Mouse (Mus musculus): ENCODE measurements at regions not wholly inside any gene's neighbourhood (a gene's known extent, or its start where the extent isn't known, plus 50 kb on each side); places are given as distances from the start of the nearest gene placed in this dataset.
A peak's percentile ranks its signal among the peaks of the same experiment; 100 is the strongest.

DNA sequence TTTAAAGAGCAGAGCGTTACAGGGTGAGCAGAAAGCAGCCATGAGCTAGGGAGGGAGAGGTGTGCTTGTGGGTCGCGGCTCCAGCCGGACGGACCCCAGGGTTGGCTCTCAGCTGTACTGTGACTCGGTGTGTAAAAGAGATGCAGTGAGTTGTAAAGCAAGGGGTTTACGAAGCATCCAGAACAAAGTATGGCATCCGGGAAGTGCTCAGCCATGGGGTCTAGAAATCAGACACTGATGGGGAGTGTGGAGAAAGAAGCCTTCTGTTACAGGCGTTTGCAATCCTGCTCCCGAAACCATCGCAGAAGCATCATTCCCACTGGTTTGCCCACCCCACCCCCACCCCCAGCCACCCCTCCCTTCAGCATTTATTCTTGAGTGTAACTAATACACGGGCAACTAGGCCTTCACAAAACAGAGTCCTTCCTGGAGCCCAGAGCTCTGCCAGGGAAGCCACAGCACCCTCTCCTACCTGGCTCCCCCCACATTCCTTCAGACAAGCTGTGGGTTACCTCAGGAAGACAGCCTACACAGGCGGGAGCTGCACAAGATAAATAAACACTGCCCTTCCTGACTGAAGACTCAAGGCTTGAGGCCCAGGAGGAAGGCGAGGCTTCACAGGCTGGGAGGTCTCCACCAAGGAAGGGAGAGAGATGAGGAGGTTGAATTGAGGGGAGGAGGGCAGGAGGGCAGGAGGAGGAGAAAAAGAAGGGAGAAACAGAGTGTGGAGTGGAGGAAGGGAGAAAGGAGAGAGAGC is 133.1 kb downstream of the Nufip1 start:
- no peak overlapping the region for H3K27ac ChIP-seq (ENCODE audit: low read length)
- TF ChIP-seq EP300 (IDR thresholded peaks at IDR 0.05) (no peak), CTCF (IDR thresholded peaks at IDR 0.05) (no peak)
- H3K4me2 ChIP-seq (replicated peaks; ENCODE audit: low read depth, low read length), result no peak overlapping the region
- no peaks in the 10 kb centered on the region; the same call in 1 of the 2 replicates for H3K4me1 ChIP-seq (ENCODE audit: insufficient read depth, low read depth, low read length)
- peak; percentile 26 for DNase-seq (ENCODE audit: low spot score)
- no peaks in the 10 kb centered on the region for H3K27me3 ChIP-seq (replicated peaks; ENCODE audit: insufficient read depth, low read length)
- WGBS, result 44% methylated on average over 14 of the region's 14 CpGs
- no peaks in the 10 kb centered on the region for H3K36me3 ChIP-seq (ENCODE audit: insufficient read depth, low read length)
- no peak overlapping the region for H3K4me3 ChIP-seq (ENCODE audit: low read depth, low read length)
- no peak; the same call in 1 of the 2 replicates for ATAC-seq
- H3K9me3 ChIP-seq (ENCODE audit: low read length), result no peaks in the 10 kb centered on the region
- H3K9ac ChIP-seq (replicated peaks; ENCODE audit: low read depth), result no peak overlapping the region

DNA sequence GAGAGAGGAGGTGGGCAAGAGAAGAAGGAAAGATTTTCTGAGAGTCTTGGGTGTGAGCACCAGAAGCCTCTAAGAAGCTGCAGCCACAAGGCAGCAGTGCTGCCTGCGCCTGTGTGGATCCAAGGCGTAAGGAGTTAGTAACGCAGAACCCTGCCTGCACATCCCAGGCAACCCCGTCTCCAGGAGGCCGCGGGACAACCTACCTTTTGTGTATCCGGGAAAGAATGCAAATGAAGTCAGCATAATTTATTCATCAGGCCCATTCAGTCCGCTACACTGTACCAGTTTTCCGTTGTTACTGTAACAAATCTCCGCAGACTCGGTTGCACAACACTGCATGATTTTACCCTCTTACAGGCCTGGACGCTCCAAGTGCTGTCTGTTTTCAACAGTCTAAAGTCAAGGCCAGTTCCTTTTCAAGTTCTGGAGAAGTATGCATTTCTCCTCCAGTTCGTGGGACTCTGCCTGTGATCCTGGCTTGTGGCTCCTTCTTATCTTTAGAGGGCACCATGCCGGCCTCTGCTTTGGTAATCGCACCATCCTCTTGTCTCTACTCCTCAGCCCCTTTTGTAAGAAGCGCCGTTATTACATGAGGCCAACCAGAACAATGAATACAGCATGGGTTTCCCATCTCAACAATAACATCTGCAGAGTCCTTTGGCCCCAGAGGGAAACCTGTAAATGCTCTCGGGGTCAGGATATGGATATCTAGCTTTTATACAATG is 133.8 kb downstream of the Nufip1 start:
- Histone ChIP-seq H3K9ac (replicated peaks; ENCODE audit: low read depth) (no peak overlapping the region), H3K27ac (ENCODE audit: low read length) (0 out of 2 replicates have a peak overlapping the region, but pooled peaks have one; percentile 6), H3K9me3 (ENCODE audit: low read length) (no peaks in the 10 kb centered on the region), H3K27me3 (replicated peaks; ENCODE audit: insufficient read depth, low read length) (no peaks in the 10 kb centered on the region), H3K4me2 (replicated peaks; ENCODE audit: low read depth, low read length) (no peak overlapping the region), H3K36me3 (ENCODE audit: insufficient read depth, low read length) (no peaks in the 10 kb centered on the region), H3K4me1 (ENCODE audit: insufficient read depth, low read depth, low read length) (no peaks in the 10 kb centered on the region; the same call in 1 of the 2 replicates), H3K4me3 (ENCODE audit: low read depth, low read length) (no peak overlapping the region)
- ATAC-seq (peak; percentile 30), DNase-seq (ENCODE audit: low spot score) (peak; percentile 34)
- TF ChIP-seq CTCF (IDR thresholded peaks at IDR 0.05) (no peak), EP300 (IDR thresholded peaks at IDR 0.05) (no peak)
- 35% methylated on average over 18 of the region's 18 CpGs for WGBS

DNA sequence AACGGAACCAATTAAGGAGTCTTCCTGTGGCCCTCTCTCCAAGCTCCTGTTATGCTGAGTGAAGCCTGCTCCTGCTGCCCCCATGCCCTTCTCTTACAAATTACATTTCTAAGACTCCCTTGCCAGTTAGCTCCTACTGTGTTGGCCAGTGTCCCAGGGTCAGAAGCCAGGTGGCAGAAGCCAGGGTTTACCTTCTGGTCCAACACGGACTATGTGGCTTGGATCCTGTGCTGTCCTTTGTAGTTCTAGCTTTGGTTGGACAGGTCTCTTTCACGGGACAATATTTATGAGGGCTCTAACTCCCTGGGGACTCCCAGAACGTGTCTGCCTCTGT is 134.3 kb downstream of the Nufip1 start:
- H3K4me3 ChIP-seq (ENCODE audit: low read depth, low read length), result no peak overlapping the region
- H3K4me1 ChIP-seq (ENCODE audit: insufficient read depth, low read depth, low read length), result no peaks in the 10 kb centered on the region; the same call in 1 of the 2 replicates
- TF ChIP-seq EP300 (IDR thresholded peaks at IDR 0.05), result no peak
- TF ChIP-seq CTCF (IDR thresholded peaks at IDR 0.05), result no peak
- H3K9ac ChIP-seq (replicated peaks; ENCODE audit: low read depth), result no peak overlapping the region
- no peaks in the 10 kb centered on the region for H3K27me3 ChIP-seq (replicated peaks; ENCODE audit: insufficient read depth, low read length)
- no peak for DNase-seq (ENCODE audit: low spot score)
- H3K4me2 ChIP-seq (replicated peaks; ENCODE audit: low read depth, low read length), result no peak overlapping the region
- H3K36me3 ChIP-seq (ENCODE audit: insufficient read depth, low read length), result no peaks in the 10 kb centered on the region
- ATAC-seq, result no peak
- H3K9me3 ChIP-seq (ENCODE audit: low read length), result no peaks in the 10 kb centered on the region
- H3K27ac ChIP-seq (ENCODE audit: low read length), result no peak overlapping the region
- WGBS, result 64% methylated on average over 4 of the region's 4 CpGs

DNA sequence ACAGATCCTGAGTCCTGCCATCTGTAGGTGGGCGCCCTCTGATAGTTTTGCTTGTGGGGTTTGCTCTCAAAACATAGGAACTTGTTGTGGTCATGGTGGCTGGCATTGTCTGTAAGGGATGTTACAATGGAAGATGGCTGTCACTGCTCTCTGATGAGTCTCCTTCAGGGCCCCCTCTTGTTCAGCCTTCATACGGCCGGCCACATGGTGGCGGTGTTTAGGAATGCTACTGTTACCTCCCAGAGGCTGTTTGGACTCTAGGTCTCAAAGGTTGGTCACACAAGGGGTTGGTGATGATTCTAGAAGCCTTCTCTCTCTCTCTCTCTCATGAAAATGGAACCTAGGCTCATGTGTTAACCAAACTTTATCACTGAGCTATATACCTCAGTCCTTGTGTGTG is 137.0 kb downstream of the Nufip1 start:
- no peaks in the 10 kb centered on the region for H3K36me3 ChIP-seq (ENCODE audit: insufficient read depth, low read length)
- no peaks in the 10 kb centered on the region for H3K27me3 ChIP-seq (replicated peaks; ENCODE audit: insufficient read depth, low read length)
- H3K9me3 ChIP-seq (ENCODE audit: low read length), result no peaks in the 10 kb centered on the region
- WGBS, result 79% methylated on average over 4 of the region's 4 CpGs
- ATAC-seq (no peak), DNase-seq (ENCODE audit: low spot score) (peak; percentile 35)
- H3K27ac ChIP-seq (ENCODE audit: low read length), result no peak overlapping the region
- H3K4me1 ChIP-seq (ENCODE audit: insufficient read depth, low read depth, low read length), result no peaks in the 10 kb centered on the region; the same call in 1 of the 2 replicates
- TF ChIP-seq EP300 (IDR thresholded peaks at IDR 0.05), result no peak
- TF ChIP-seq CTCF (IDR thresholded peaks at IDR 0.05), result peak; percentile 62
- no peak overlapping the region for H3K4me2 ChIP-seq (replicated peaks; ENCODE audit: low read depth, low read length)
- no peak overlapping the region for H3K4me3 ChIP-seq (ENCODE audit: low read depth, low read length)
- H3K9ac ChIP-seq (replicated peaks; ENCODE audit: low read depth), result no peak overlapping the region

DNA sequence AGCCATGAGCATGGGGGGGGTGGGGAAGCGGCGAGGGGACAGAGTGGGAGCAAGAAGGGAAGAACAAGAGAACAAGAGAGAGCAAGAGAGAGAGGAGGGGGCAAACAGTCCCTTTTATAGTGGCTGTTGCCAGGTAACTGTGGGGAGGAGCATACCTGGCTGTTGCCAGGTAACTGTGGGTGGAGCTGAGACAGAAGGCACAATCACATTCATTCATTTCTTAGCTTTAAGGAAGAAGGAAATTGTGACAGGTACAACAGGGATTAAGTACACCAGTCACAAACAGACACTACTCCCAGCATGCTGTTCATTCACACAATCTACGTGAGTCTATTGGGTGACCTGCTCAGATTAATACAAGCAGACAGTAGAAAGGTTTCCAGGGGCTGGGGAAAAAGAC is 143.2 kb downstream of the Nufip1 start:
- ATAC-seq, result no peak
- H3K4me1 ChIP-seq (ENCODE audit: insufficient read depth, low read depth, low read length), result 0 out of 2 replicates have a peak, but pooled peaks cover 7% of the 10 kb centered on the region
- DNase-seq (ENCODE audit: low spot score), result peak; percentile 42
- WGBS, result 70% methylated on average over 3 of the region's 3 CpGs
- no peak overlapping the region for H3K4me2 ChIP-seq (replicated peaks; ENCODE audit: low read depth, low read length)
- no peak overlapping the region for H3K27ac ChIP-seq (ENCODE audit: low read length)
- TF ChIP-seq EP300 (IDR thresholded peaks at IDR 0.05) (no peak), CTCF (IDR thresholded peaks at IDR 0.05) (no peak)
- H3K27me3 ChIP-seq (replicated peaks; ENCODE audit: insufficient read depth, low read length), result no peaks in the 10 kb centered on the region
- no peak overlapping the region for H3K9ac ChIP-seq (replicated peaks; ENCODE audit: low read depth)
- H3K9me3 ChIP-seq (ENCODE audit: low read length), result no peaks in the 10 kb centered on the region
- no peaks in the 10 kb centered on the region for H3K36me3 ChIP-seq (ENCODE audit: insufficient read depth, low read length)
- H3K4me3 ChIP-seq (ENCODE audit: low read depth, low read length), result no peak overlapping the region

GRCm38 (mm10) chr14:76254565-76255501 is 144.1 kb downstream of the Nufip1 start:
- no peak overlapping the region for H3K9ac ChIP-seq (replicated peaks; ENCODE audit: low read depth)
- H3K4me2 ChIP-seq (replicated peaks; ENCODE audit: low read depth, low read length), result no peak overlapping the region
- H3K4me1 ChIP-seq (ENCODE audit: insufficient read depth, low read depth, low read length), result 0 out of 2 replicates have a peak, but pooled peaks cover 7% of the 10 kb centered on the region
- TF ChIP-seq EP300 (IDR thresholded peaks at IDR 0.05) (no peak), CTCF (IDR thresholded peaks at IDR 0.05) (no peak)
- DNase-seq (ENCODE audit: low spot score) (peak; percentile 44), ATAC-seq (peak; percentile 70)
- WGBS, result 43% methylated on average over 30 of the region's 30 CpGs
- H3K27me3 ChIP-seq (replicated peaks; ENCODE audit: insufficient read depth, low read length), result no peaks in the 10 kb centered on the region
- H3K9me3 ChIP-seq (ENCODE audit: low read length), result no peaks in the 10 kb centered on the region
- no peak overlapping the region for H3K27ac ChIP-seq (ENCODE audit: low read length)
- H3K36me3 ChIP-seq (ENCODE audit: insufficient read depth, low read length), result no peaks in the 10 kb centered on the region
- no peak overlapping the region for H3K4me3 ChIP-seq (ENCODE audit: low read depth, low read length)
